Mouse (Mus musculus): ENCODE data around the gene Abhd13. TPM values are rescaled to one million over a fixed set of nuclear protein-coding genes. Genes with fewer than 3 reads are reported as not detected.

The Abhd13 gene
- polyA plus RNA-seq, 1 experiment = 20.7 TPM

DNA sequence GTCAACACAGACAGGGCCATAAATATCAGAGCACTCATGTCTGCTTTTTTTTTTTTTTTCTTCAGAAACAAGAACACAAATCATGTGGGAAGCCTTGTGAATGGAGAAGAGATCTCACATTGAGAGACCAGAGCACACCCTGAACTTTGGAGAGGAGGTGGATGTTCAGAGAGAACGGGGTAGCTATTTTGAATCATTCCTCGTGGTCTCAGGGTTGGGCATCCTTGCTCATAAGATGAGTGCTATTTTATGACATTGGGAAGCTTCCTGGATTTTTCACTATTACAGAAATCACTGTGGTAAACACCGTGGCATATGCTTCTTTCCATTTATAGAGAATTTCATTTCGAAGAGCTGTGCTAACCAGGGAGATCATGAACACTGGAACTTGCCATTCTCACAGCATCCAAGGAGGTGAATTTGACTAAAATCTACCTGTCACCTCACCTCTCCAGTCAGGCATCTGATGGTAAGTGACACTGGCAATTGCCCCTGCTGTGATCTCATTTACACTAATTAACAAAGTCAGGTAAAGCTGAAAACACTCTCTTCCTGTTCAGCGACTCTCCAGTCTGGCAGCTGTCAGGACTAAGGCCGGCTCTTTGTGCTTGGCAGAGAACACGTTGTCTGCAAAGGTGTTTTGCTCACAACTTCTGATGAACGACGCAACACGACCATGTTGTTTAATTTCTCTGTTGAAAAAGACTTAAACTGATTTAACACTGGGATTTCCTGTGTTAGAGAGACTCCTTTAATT, 28.2 kb upstream of the Abhd13 start:
- H3K27ac ChIP-seq (ENCODE audit: insufficient read depth, low read length) = no peak overlapping the region
- no peak for TF ChIP-seq EP300 (IDR thresholded peaks at IDR 0.05; ENCODE audit: insufficient read depth, low read depth, low read length)
- TF ChIP-seq CTCF (IDR thresholded peaks at IDR 0.05; ENCODE audit: low read depth, low read length) = no peak
- no peak for TF ChIP-seq POLR2A (IDR thresholded peaks at IDR 0.05; ENCODE audit: insufficient read depth, low read length)

GRCm38 (mm10) chr8:9958338-9958737, 19.2 kb upstream of the Abhd13 start:
- no peaks in the 10 kb centered on the region for H3K9me3 ChIP-seq (replicated peaks; ENCODE audit: control insufficient read depth, insufficient read depth, low read length, poor library complexity, severe bottlenecking)
- no peak overlapping the region for H3K27ac ChIP-seq (ENCODE audit: insufficient read depth, low read length)
- TF ChIP-seq CTCF (IDR thresholded peaks at IDR 0.05; ENCODE audit: low read depth, low read length) = no peak
- TF ChIP-seq POLR2A (IDR thresholded peaks at IDR 0.05; ENCODE audit: insufficient read depth, low read length) = no peak
- TF ChIP-seq EP300 (IDR thresholded peaks at IDR 0.05; ENCODE audit: insufficient read depth, low read depth, low read length) = no peak
- H3K36me3 ChIP-seq (ENCODE audit: control insufficient read depth, insufficient read depth, low read length, poor library complexity, severe bottlenecking) = no peaks in the 10 kb centered on the region
- 0 out of 2 replicates have a peak, but pooled peaks cover 1% of the 10 kb centered on the region for H3K27me3 ChIP-seq (ENCODE audit: control insufficient read depth, insufficient read depth, low read length, poor library complexity, severe bottlenecking)
- no peaks in the 10 kb centered on the region for H3K4me1 ChIP-seq (ENCODE audit: control insufficient read depth, insufficient read depth, low read length)
- no peak overlapping the region for H3K4me3 ChIP-seq (ENCODE audit: low read depth, low read length)
- no peak overlapping the region for H3K9ac ChIP-seq (ENCODE audit: low read depth, poor library complexity, severe bottlenecking)

More for the DNA sequence above, 28.2 kb upstream of the Abhd13 start:
- Histone ChIP-seq H3K4me1 (ENCODE audit: control insufficient read depth, insufficient read depth, low read length) (no peaks in the 10 kb centered on the region), H3K9me3 (replicated peaks; ENCODE audit: control insufficient read depth, insufficient read depth, low read length, poor library complexity, severe bottlenecking) (peaks cover 19% of the 10 kb centered on the region), H3K4me3 (ENCODE audit: low read depth, low read length) (no peak overlapping the region), H3K27me3 (ENCODE audit: control insufficient read depth, insufficient read depth, low read length, poor library complexity, severe bottlenecking) (no peaks in the 10 kb centered on the region), H3K36me3 (ENCODE audit: control insufficient read depth, insufficient read depth, low read length, poor library complexity, severe bottlenecking) (no peaks in the 10 kb centered on the region), H3K9ac (ENCODE audit: low read depth, poor library complexity, severe bottlenecking) (no peak overlapping the region)

- Histone ChIP-seq H3K4me1 (ENCODE audit: control insufficient read depth, insufficient read depth, low read length) (no peaks in the 10 kb centered on the region), H3K9me3 (replicated peaks; ENCODE audit: control insufficient read depth, insufficient read depth, low read length, poor library complexity, severe bottlenecking) (no peaks in the 10 kb centered on the region; the same call in 1 of the 2 replicates), H3K4me3 (ENCODE audit: low read depth, low read length) (no peak overlapping the region), H3K9ac (ENCODE audit: low read depth, poor library complexity, severe bottlenecking) (no peak overlapping the region), H3K27me3 (ENCODE audit: control insufficient read depth, insufficient read depth, low read length, poor library complexity, severe bottlenecking) (0 out of 2 replicates have a peak, but pooled peaks cover 1% of the 10 kb centered on the region), H3K36me3 (ENCODE audit: control insufficient read depth, insufficient read depth, low read length, poor library complexity, severe bottlenecking) (no peaks in the 10 kb centered on the region), H3K27ac (ENCODE audit: insufficient read depth, low read length) (no peak overlapping the region)
- TF ChIP-seq POLR2A (IDR thresholded peaks at IDR 0.05; ENCODE audit: insufficient read depth, low read length) = no peak
- TF ChIP-seq EP300 (IDR thresholded peaks at IDR 0.05; ENCODE audit: insufficient read depth, low read depth, low read length) = no peak
- TF ChIP-seq CTCF (IDR thresholded peaks at IDR 0.05; ENCODE audit: low read depth, low read length) = no peak
Measured at GRCm38 (mm10) chr8:9959919-9960318, 17.6 kb upstream of the Abhd13 start.

- Histone ChIP-seq H3K36me3 (ENCODE audit: control insufficient read depth, insufficient read depth, low read length, poor library complexity, severe bottlenecking) (peaks cover 27% of the 10 kb centered on the region), H3K4me3 (ENCODE audit: low read depth, low read length) (no peak overlapping the region), H3K9ac (ENCODE audit: low read depth, poor library complexity, severe bottlenecking) (no peak overlapping the region), H3K9me3 (replicated peaks; ENCODE audit: control insufficient read depth, insufficient read depth, low read length, poor library complexity, severe bottlenecking) (no peaks in the 10 kb centered on the region; the same call in 1 of the 2 replicates), H3K27ac (ENCODE audit: insufficient read depth, low read length) (no peak overlapping the region), H3K4me1 (ENCODE audit: control insufficient read depth, insufficient read depth, low read length) (no peaks in the 10 kb centered on the region), H3K27me3 (ENCODE audit: control insufficient read depth, insufficient read depth, low read length, poor library complexity, severe bottlenecking) (no peaks in the 10 kb centered on the region)
- TF ChIP-seq CTCF (IDR thresholded peaks at IDR 0.05; ENCODE audit: low read depth, low read length) (no peak), EP300 (IDR thresholded peaks at IDR 0.05; ENCODE audit: insufficient read depth, low read depth, low read length) (no peak), POLR2A (IDR thresholded peaks at IDR 0.05; ENCODE audit: insufficient read depth, low read length) (no peak)
Measured at GRCm38 (mm10) chr8:9971866-9972265, 5.6 kb upstream of the Abhd13 start.

GRCm38 (mm10) chr8:9975276-9975675, 2.2 kb upstream of the Abhd13 start:
- peaks cover 25% of the 10 kb centered on the region for H3K36me3 ChIP-seq (ENCODE audit: control insufficient read depth, insufficient read depth, low read length, poor library complexity, severe bottlenecking)
- no peaks in the 10 kb centered on the region for H3K27me3 ChIP-seq (ENCODE audit: control insufficient read depth, insufficient read depth, low read length, poor library complexity, severe bottlenecking)
- H3K4me3 ChIP-seq (ENCODE audit: low read depth, low read length) = 0 out of 2 replicates have a peak overlapping the region, but pooled peaks have one; percentile 19
- H3K4me1 ChIP-seq (ENCODE audit: control insufficient read depth, insufficient read depth, low read length) = peaks cover 2% of the 10 kb centered on the region
- peak overlapping the region; percentile 53 for H3K9ac ChIP-seq (ENCODE audit: low read depth, poor library complexity, severe bottlenecking)
- TF ChIP-seq CTCF (IDR thresholded peaks at IDR 0.05; ENCODE audit: low read depth, low read length) (no peak), POLR2A (IDR thresholded peaks at IDR 0.05; ENCODE audit: insufficient read depth, low read length) (no peak), EP300 (IDR thresholded peaks at IDR 0.05; ENCODE audit: insufficient read depth, low read depth, low read length) (no peak)
- H3K9me3 ChIP-seq (replicated peaks; ENCODE audit: control insufficient read depth, insufficient read depth, low read length, poor library complexity, severe bottlenecking) = no peaks in the 10 kb centered on the region; the same call in 1 of the 2 replicates
- no peak overlapping the region for H3K27ac ChIP-seq (ENCODE audit: insufficient read depth, low read length)
